Mouse (Mus musculus): Measurements from ENCODE around the gene Hils1. TPM values are rescaled to one million over a fixed set of nuclear protein-coding genes. Genes with fewer than 3 reads are reported as not detected.
A peak's percentile ranks its signal among the peaks of the same experiment; 100 is the strongest.

The Hils1 gene
- polyA plus RNA-seq, 1 experiment from 2014 or later: not detected

- ATAC-seq (ENCODE audit: insufficient number of reproducible peaks, low FRiP score): no peak
- Histone ChIP-seq H3K4me2 (peak overlapping the region; percentile 63), H3K27me3 (replicated peaks) (no peaks in the 10 kb centered on the region), H3K27ac (ENCODE audit: poor library complexity, severe bottlenecking) (peak overlapping the region; percentile 76), H3K36me3 (no peaks in the 10 kb centered on the region), H3K4me1 (replicated peaks) (peaks cover 49% of the 10 kb centered on the region), H3K4me3 (peak overlapping the region; percentile 40), H3K9me3 (replicated peaks) (no peaks in the 10 kb centered on the region), H3K9ac (peak overlapping the region; percentile 70)
- 28% methylated on average over 5 of the region's 5 CpGs for WGBS
Observed at GRCm38 (mm10) chr11:94972887-94973286, 5.5 kb downstream of the Hils1 start.

- Histone ChIP-seq H3K27me3 (replicated peaks) (no peaks in the 10 kb centered on the region), H3K9me3 (replicated peaks) (no peaks in the 10 kb centered on the region), H3K4me1 (replicated peaks) (peaks cover 52% of the 10 kb centered on the region), H3K4me2 (peak overlapping the region; percentile 63), H3K4me3 (peak overlapping the region; percentile 40), H3K9ac (peak overlapping the region; percentile 70), H3K36me3 (no peaks in the 10 kb centered on the region), H3K27ac (ENCODE audit: poor library complexity, severe bottlenecking) (peak overlapping the region; percentile 76)
- ATAC-seq (ENCODE audit: insufficient number of reproducible peaks, low FRiP score): peak; percentile 55
- 45% methylated on average over 4 of the region's 4 CpGs for WGBS
Observed at GRCm38 (mm10) chr11:94973313-94973712, 5.9 kb downstream of the Hils1 start.

GRCm38 (mm10) chr11:94974951-94975350 is 7.6 kb downstream of the Hils1 start:
- peak overlapping the region; percentile 64 for H3K27ac ChIP-seq (ENCODE audit: poor library complexity, severe bottlenecking)
- no peaks in the 10 kb centered on the region for H3K27me3 ChIP-seq (replicated peaks)
- no peak for ATAC-seq (ENCODE audit: insufficient number of reproducible peaks, low FRiP score)
- no peak overlapping the region for H3K4me3 ChIP-seq
- WGBS: 50% methylated on average over 2 of the region's 2 CpGs
- H3K36me3 ChIP-seq: no peaks in the 10 kb centered on the region
- H3K9me3 ChIP-seq (replicated peaks): no peaks in the 10 kb centered on the region
- H3K4me2 ChIP-seq: no peak overlapping the region
- H3K9ac ChIP-seq: 0 out of 2 replicates have a peak overlapping the region, but pooled peaks have one; percentile 35
- H3K4me1 ChIP-seq (replicated peaks): peaks cover 60% of the 10 kb centered on the region

GRCm38 (mm10) chr11:94976199-94976598 is 8.8 kb downstream of the Hils1 start, which contains the start of gene Sgca:
Sgca (minus strand) TSS chr11:94976327.
- ATAC-seq (ENCODE audit: insufficient number of reproducible peaks, low FRiP score): no peak
- peak within 1 kb of the TSS; percentile 64 for H3K27ac ChIP-seq (ENCODE audit: poor library complexity, severe bottlenecking)
- WGBS: 44% methylated on average over 5 of the region's 5 CpGs
- H3K4me2 ChIP-seq: 0 out of 2 replicates have a peak within 1 kb of the TSS, but pooled peaks have one; percentile 1
- no peaks in the 10 kb centered on the region for H3K27me3 ChIP-seq (replicated peaks)
- H3K9me3 ChIP-seq (replicated peaks): no peaks in the 10 kb centered on the region
- H3K4me3 ChIP-seq: no peak within 1 kb of the TSS
- H3K36me3 ChIP-seq: no peaks in the 10 kb centered on the region
- H3K9ac ChIP-seq: peak within 1 kb of the TSS; percentile 35; the same call in 1 of the 2 replicates
- peaks cover 60% of the 10 kb centered on the region for H3K4me1 ChIP-seq (replicated peaks)

GRCm38 (mm10) chr11:94978178-94978915 is 11.0 kb downstream of the Hils1 start:
- Histone ChIP-seq H3K27me3 (replicated peaks) (no peaks in the 10 kb centered on the region), H3K4me2 (peak overlapping the region; percentile 50), H3K9me3 (replicated peaks) (no peaks in the 10 kb centered on the region), H3K4me3 (no peak overlapping the region), H3K4me1 (replicated peaks) (peaks cover 47% of the 10 kb centered on the region), H3K36me3 (no peaks in the 10 kb centered on the region), H3K9ac (no peak overlapping the region), H3K27ac (ENCODE audit: poor library complexity, severe bottlenecking) (0 out of 2 replicates have a peak overlapping the region, but pooled peaks have one; percentile 3)
- 41% methylated on average over 9 of the region's 9 CpGs for WGBS
- ATAC-seq (ENCODE audit: insufficient number of reproducible peaks, low FRiP score): no peak

GRCm38 (mm10) chr11:94978947-94979346 is 11.6 kb downstream of the Hils1 start:
- peaks cover 42% of the 10 kb centered on the region for H3K4me1 ChIP-seq (replicated peaks)
- H3K36me3 ChIP-seq: no peaks in the 10 kb centered on the region
- WGBS: under 1% methylated on average over 20 of the region's 20 CpGs
- H3K4me3 ChIP-seq: no peak overlapping the region
- no peak overlapping the region for H3K27ac ChIP-seq (ENCODE audit: poor library complexity, severe bottlenecking)
- no peak overlapping the region for H3K9ac ChIP-seq
- H3K4me2 ChIP-seq: peak overlapping the region; percentile 50
- no peaks in the 10 kb centered on the region for H3K9me3 ChIP-seq (replicated peaks)
- no peaks in the 10 kb centered on the region for H3K27me3 ChIP-seq (replicated peaks)
- ATAC-seq (ENCODE audit: insufficient number of reproducible peaks, low FRiP score): peak; percentile 92

GRCm38 (mm10) chr11:94979462-94980179 is 12.2 kb downstream of the Hils1 start:
- peaks cover 39% of the 10 kb centered on the region for H3K4me1 ChIP-seq (replicated peaks)
- ATAC-seq (ENCODE audit: insufficient number of reproducible peaks, low FRiP score): no peak
- WGBS: 74% methylated on average over 11 of the region's 11 CpGs
- H3K36me3 ChIP-seq: no peaks in the 10 kb centered on the region
- 0 out of 2 replicates have a peak overlapping the region, but pooled peaks have one; percentile 9 for H3K27ac ChIP-seq (ENCODE audit: poor library complexity, severe bottlenecking)
- no peak overlapping the region for H3K4me3 ChIP-seq
- no peaks in the 10 kb centered on the region for H3K9me3 ChIP-seq (replicated peaks)
- peak overlapping the region; percentile 50 for H3K4me2 ChIP-seq
- no peak overlapping the region for H3K9ac ChIP-seq
- H3K27me3 ChIP-seq (replicated peaks): no peaks in the 10 kb centered on the region

- ATAC-seq (ENCODE audit: insufficient number of reproducible peaks, low FRiP score): no peak
- Histone ChIP-seq H3K4me1 (replicated peaks) (peaks cover 41% of the 10 kb centered on the region), H3K9ac (peak overlapping the region; percentile 40; the same call in 1 of the 2 replicates), H3K9me3 (replicated peaks) (no peaks in the 10 kb centered on the region), H3K4me3 (no peak overlapping the region), H3K36me3 (no peaks in the 10 kb centered on the region), H3K27me3 (replicated peaks) (no peaks in the 10 kb centered on the region), H3K4me2 (no peak overlapping the region), H3K27ac (ENCODE audit: poor library complexity, severe bottlenecking) (no peak overlapping the region)
- WGBS: 45% methylated on average over 1 of the region's 1 CpGs
Observed at GRCm38 (mm10) chr11:94985140-94985539, 17.7 kb downstream of the Hils1 start.

- Histone ChIP-seq H3K4me3 (no peak overlapping the region), H3K27ac (ENCODE audit: poor library complexity, severe bottlenecking) (no peak overlapping the region), H3K27me3 (replicated peaks) (no peaks in the 10 kb centered on the region), H3K36me3 (no peaks in the 10 kb centered on the region), H3K4me1 (replicated peaks) (peaks cover 45% of the 10 kb centered on the region), H3K9me3 (replicated peaks) (no peaks in the 10 kb centered on the region), H3K9ac (no peak overlapping the region), H3K4me2 (no peak overlapping the region)
- WGBS: 65% methylated on average over 5 of the region's 5 CpGs
- ATAC-seq (ENCODE audit: insufficient number of reproducible peaks, low FRiP score): no peak
Observed at GRCm38 (mm10) chr11:94985822-94986221, 18.4 kb downstream of the Hils1 start.

- H3K9ac ChIP-seq: no peak overlapping the region
- no peak overlapping the region for H3K4me3 ChIP-seq
- H3K27me3 ChIP-seq (replicated peaks): no peaks in the 10 kb centered on the region
- no peak for ATAC-seq (ENCODE audit: insufficient number of reproducible peaks, low FRiP score)
- WGBS: 64% methylated on average over 2 of the region's 2 CpGs
- no peak overlapping the region for H3K4me2 ChIP-seq
- no peak overlapping the region for H3K27ac ChIP-seq (ENCODE audit: poor library complexity, severe bottlenecking)
- no peaks in the 10 kb centered on the region for H3K36me3 ChIP-seq
- peaks cover 45% of the 10 kb centered on the region for H3K4me1 ChIP-seq (replicated peaks)
- H3K9me3 ChIP-seq (replicated peaks): no peaks in the 10 kb centered on the region
Observed at GRCm38 (mm10) chr11:94986435-94986834, 19.0 kb downstream of the Hils1 start.

GRCm38 (mm10) chr11:94987341-94987740 is 19.9 kb downstream of the Hils1 start:
- no peak overlapping the region for H3K4me3 ChIP-seq
- no peak overlapping the region for H3K9ac ChIP-seq
- H3K27me3 ChIP-seq (replicated peaks): no peaks in the 10 kb centered on the region
- H3K9me3 ChIP-seq (replicated peaks): no peaks in the 10 kb centered on the region
- 57% methylated on average over 6 of the region's 6 CpGs for WGBS
- ATAC-seq (ENCODE audit: insufficient number of reproducible peaks, low FRiP score): no peak
- no peak overlapping the region for H3K27ac ChIP-seq (ENCODE audit: poor library complexity, severe bottlenecking)
- no peak overlapping the region for H3K4me2 ChIP-seq
- peaks cover 48% of the 10 kb centered on the region for H3K4me1 ChIP-seq (replicated peaks)
- H3K36me3 ChIP-seq: no peaks in the 10 kb centered on the region
